Mouse (Mus musculus) lung, postnatal 0 days (tissue): ENCODE measurements around the gene Iqcf3. TPM values are rescaled to one million over a fixed set of nuclear protein-coding genes. Genes with fewer than 3 reads are reported as not detected.
"Not testable (repeated sequence)": the region's sequence is repeated elsewhere in the genome, so short reads cannot be mapped to it uniquely, and the experiment has no call there.

Experiments used
- ATAC-seq: fragments of 200-750 bp; cut with Nextera tagmentation; 2 replicates; pipeline ENCODE4 v1.8.0; 2017; ENCODE audit warnings: moderate library complexity
- DNase-seq: peaks from one replicate; pipeline ENCODE4 v3.0.0-alpha.2; 2016; ENCODE audit warnings: low spot score
- H3K27ac ChIP-seq: fragments of 300-500 bp; sonication (generic); 2 replicates; pipeline ENCODE4 v1.5.1; 2014; ENCODE audit warnings: antibody characterized with exemption, mild to moderate bottlenecking, low read length, mixed read lengths
- H3K27me3 ChIP-seq: fragments of 300-500 bp; sonication (generic); replicated peaks from 2 replicates; pipeline ENCODE4 v1.6.1; 2014; ENCODE audit warnings: low read length, mixed read lengths; ENCODE audit not compliant: insufficient read depth
- H3K36me3 ChIP-seq: fragments of 300-500 bp; sonication (generic); 2 replicates; pipeline ENCODE4 v1.6.1; 2014; ENCODE audit warnings: low read length, mixed read lengths; ENCODE audit not compliant: insufficient read depth
- H3K4me1 ChIP-seq: fragments of 300-500 bp; sonication (generic); 2 replicates; pipeline ENCODE4 v1.6.1; 2014; ENCODE audit warnings: antibody characterized with exemption, low read depth, low read length, mixed read lengths; ENCODE audit not compliant: insufficient read depth
- H3K4me2 ChIP-seq: fragments of 300-500 bp; sonication (generic); replicated peaks from 2 replicates; pipeline ENCODE4 v1.6.1; 2014; ENCODE audit warnings: low read depth, mild to moderate bottlenecking, low read length, moderate library complexity, mixed read lengths
- H3K4me3 ChIP-seq: fragments of 300-500 bp; sonication (generic); 2 replicates; pipeline ENCODE4 v1.5.1; 2014; ENCODE audit warnings: low read depth, low read length
- H3K9ac ChIP-seq: fragments of 300-500 bp; sonication (generic); replicated peaks from 2 replicates; pipeline ENCODE4 v1.6.1; 2014; ENCODE audit warnings: low read depth, mild to moderate bottlenecking
- H3K9me3 ChIP-seq: fragments of 300-500 bp; sonication (generic); 2 replicates; pipeline ENCODE4 v1.6.1; 2016; ENCODE audit warnings: low read length, mixed read lengths
- CTCF ChIP-seq: IDR thresholded peaks from 2 replicates; pipeline ENCODE4 v1.5.1; 2016; ENCODE audit warnings: antibody characterized with exemption, mild to moderate bottlenecking
- EP300 ChIP-seq: IDR thresholded peaks from 2 replicates; pipeline ENCODE4 v1.6.1; 2016; ENCODE audit warnings: antibody characterized with exemption, mild to moderate bottlenecking, control low read depth
- WGBS: fragments of 180-500 bp; shearing (Covaris S2); extraction: QIAGEN DNeasy Blood & Tissue Kit; methylation state at CpG from one replicate; pipeline ENCODE4 v1.1.7; 2014; 5-methylcytosine and 5-hydroxymethylcytosine counted together
- polyA plus RNA-seq: library from polyadenylated mRNA; unstranded; fragments of >200 nt; fragmentation: Nextera tagmentation; extraction: Ambion mirVana; gene quantifications from 2 replicates; pipeline ENCODE4 v1.2.1, GENCODE M21; 2015

Gene Iqcf3
- polyA plus RNA-seq, 1 experiment from 2014 or later: not detected

- H3K27ac ChIP-seq: no peak within 1 kb of the TSS
- H3K36me3 ChIP-seq: no peaks in the 10 kb centered on the region
- WGBS: 90% methylated on average over 6 of the region's 6 CpGs
- no peaks in the 10 kb centered on the region for H3K4me1 ChIP-seq
- no peak for TF ChIP-seq EP300
- no peak for TF ChIP-seq CTCF
- ATAC-seq (no peak), DNase-seq (no peak)
- no peak within 1 kb of the TSS for H3K4me3 ChIP-seq
- no peak within 1 kb of the TSS for H3K4me2 ChIP-seq
- no peak within 1 kb of the TSS for H3K9ac ChIP-seq
- H3K9me3 ChIP-seq: no peaks in the 10 kb centered on the region
- H3K27me3 ChIP-seq: no peaks in the 10 kb centered on the region
These were observed 61.8 kb downstream of the Iqcf3 start, which contains the start of gene Iqcf1 for GRCm38 (mm10) chr9:106499667-106500066. Gene Iqcf1 (plus strand): TSS chr9:106499967.

- not testable (repeated sequence) for H3K4me3 ChIP-seq, ATAC-seq, H3K9ac ChIP-seq, H3K9me3 ChIP-seq, H3K27ac ChIP-seq, H3K4me1 ChIP-seq, H3K27me3 ChIP-seq, H3K4me2 ChIP-seq, DNase-seq
- 0 out of 2 replicates have a peak, but pooled peaks cover 13% of the 10 kb centered on the region for H3K36me3 ChIP-seq
- WGBS: 75% methylated on average over 6 of the region's 6 CpGs
These were observed 73.8 kb downstream of the Iqcf3 start for GRCm38 (mm10) chr9:106487602-106488001.

- DNase-seq (no peak), ATAC-seq (no peak)
- Histone ChIP-seq H3K4me3 (no peak overlapping the region), H3K36me3 (peaks cover 13% of the 10 kb centered on the region; the same call in 1 of the 2 replicates), H3K4me2 (no peak overlapping the region), H3K4me1 (no peaks in the 10 kb centered on the region), H3K27me3 (no peaks in the 10 kb centered on the region), H3K9ac (no peak overlapping the region), H3K27ac (no peak overlapping the region), H3K9me3 (no peaks in the 10 kb centered on the region)
- TF ChIP-seq CTCF (no peak), EP300 (no peak)
- WGBS: 82% methylated on average over 10 of the region's 10 CpGs
These were observed 76.4 kb downstream of the Iqcf3 start for GRCm38 (mm10) chr9:106485076-106485475.

GRCm38 (mm10) chr9:106483606-106484005, 77.8 kb downstream of the Iqcf3 start:
- no peaks in the 10 kb centered on the region for H3K27me3 ChIP-seq
- WGBS: 88% methylated on average over 16 of the region's 17 CpGs
- no peak overlapping the region for H3K4me3 ChIP-seq
- no peaks in the 10 kb centered on the region for H3K4me1 ChIP-seq
- TF ChIP-seq CTCF (no peak), EP300 (no peak)
- ATAC-seq: no peak
- H3K9ac ChIP-seq: no peak overlapping the region
- peaks cover 13% of the 10 kb centered on the region; the same call in 1 of the 2 replicates for H3K36me3 ChIP-seq
- DNase-seq: no peak
- H3K4me2 ChIP-seq: no peak overlapping the region
- H3K27ac ChIP-seq: no peak overlapping the region
- no peaks in the 10 kb centered on the region for H3K9me3 ChIP-seq

GRCm38 (mm10) chr9:106483136-106483535, 78.3 kb downstream of the Iqcf3 start:
- no peaks in the 10 kb centered on the region for H3K9me3 ChIP-seq

GRCm38 (mm10) chr9:106482578-106483115, 78.8 kb downstream of the Iqcf3 start:
- TF ChIP-seq EP300 (no peak), CTCF (no peak)
- Histone ChIP-seq H3K4me2 (no peak overlapping the region), H3K9ac (no peak overlapping the region), H3K27me3 (no peaks in the 10 kb centered on the region), H3K9me3 (no peaks in the 10 kb centered on the region), H3K4me1 (peaks cover 5% of the 10 kb centered on the region; the same call in 1 of the 2 replicates), H3K4me3 (no peak overlapping the region), H3K27ac (no peak overlapping the region), H3K36me3 (peaks cover 13% of the 10 kb centered on the region; the same call in 1 of the 2 replicates)
- WGBS: 84% methylated on average over 16 of the region's 17 CpGs
- no peak for ATAC-seq
- no peak for DNase-seq

More at GRCm38 (mm10) chr9:106483136-106483535, 78.3 kb downstream of the Iqcf3 start:
- no peak overlapping the region for H3K4me2 ChIP-seq
- no peaks in the 10 kb centered on the region for H3K27me3 ChIP-seq
- no peak overlapping the region for H3K4me3 ChIP-seq
- 96% methylated on average over 10 of the region's 10 CpGs for WGBS
- DNase-seq (no peak), ATAC-seq (no peak)
- peaks cover under 1% of the 10 kb centered on the region; the same call in 1 of the 2 replicates for H3K4me1 ChIP-seq
- no peak for TF ChIP-seq CTCF
- no peak for TF ChIP-seq EP300
- H3K36me3 ChIP-seq: peaks cover 13% of the 10 kb centered on the region; the same call in 1 of the 2 replicates
- no peak overlapping the region for H3K27ac ChIP-seq
- H3K9ac ChIP-seq: no peak overlapping the region
